9 mouse cellular contexts compared by ENCODE assay signal in genomic region chr13:56703871-56704321, GRCm38 (mm10). TPM values are rescaled to one million over a fixed set of nuclear protein-coding genes. Genes with fewer than 3 reads are reported as not detected.
A peak's percentile ranks its signal among the peaks of the same experiment; 100 is the strongest.
DNase-seq lines count a peak whose midpoint lies in the region; ATAC-seq and TF ChIP-seq lines count a peak whose summit lies in the region.
"Had no signal": no experiment of that assay in that cellular context is flagged by ENCODE, and none has a peak within 500 bp of the region (broad histone marks: within the 10 kb centered on the region; RNA-seq: fewer than 3 reads in every experiment).

No protein-coding gene starts in this region.

- peak overlapping the region; percentile 65 for H3K4me2 ChIP-seq in kidney, postnatal 0 days (ENCODE audit: low read length)

- WGBS in bone marrow, adult 2 months: 3% methylated on average over 11 of the region's 11 CpGs
- WGBS in kidney, postnatal 0 days: under 1% methylated on average over 11 of the region's 11 CpGs

- peak overlapping the region; percentile 99 for H3K9ac ChIP-seq in kidney, postnatal 0 days (ENCODE audit: low read depth, low read length)

- H3K4me1 ChIP-seq in bone marrow, adult 2 months (ENCODE audit: control insufficient read depth, insufficient read depth, low read length): peaks cover 4% of the 10 kb centered on the region
- peaks cover 17% of the 10 kb centered on the region for H3K4me1 ChIP-seq in kidney, postnatal 0 days (replicated peaks; ENCODE audit: insufficient read depth, low read length)

- peak; percentile 4 for DNase-seq in spleen, adult 12 weeks (ENCODE audit: low spot score)
- DNase-seq in spleen, adult 18-20 months: no peak
- peak; percentile 83 for DNase-seq in kidney, postnatal 0 days (ENCODE audit: low spot score)
- DNase-seq in mesoderm, embryonic 11.5 days (ENCODE audit: low read depth, low spot score): peak; percentile 55
- no peak for DNase-seq in layer of hippocampus, postnatal 36 days
- DNase-seq in thymus, adult 18-20 months: no peak

- peak; percentile 23 for ATAC-seq in granulocyte monocyte progenitor cell, adult 5-6 weeks (replicated peaks; ENCODE audit: poor library complexity, severe bottlenecking)
- peak; percentile 2; the same call in 1 of the 2 replicates for ATAC-seq in kidney, postnatal 0 days (replicated peaks; ENCODE audit: low FRiP score, low read depth)

- H3K27me3 ChIP-seq in kidney, postnatal 0 days (ENCODE audit: insufficient read depth, low read length): no peaks in the 10 kb centered on the region

- no peak for TF ChIP-seq POLR2A in bone marrow, adult 2 months (IDR thresholded peaks at IDR 0.05; ENCODE audit: borderline replicate concordance, control insufficient read depth, low read depth, low read length)

- 0 out of 2 replicates have a peak, but pooled peaks cover under 1% of the 10 kb centered on the region for H3K36me3 ChIP-seq in kidney, postnatal 0 days (ENCODE audit: insufficient read depth, low read length)

- peak overlapping the region; percentile 89 for H3K4me3 ChIP-seq in bone marrow, adult 2 months (replicated peaks; ENCODE audit: control insufficient read depth, low read depth, low read length)
- H3K4me3 ChIP-seq in kidney, postnatal 0 days (replicated peaks; ENCODE audit: low read depth, low read length): peak overlapping the region; percentile 75

- TF ChIP-seq CTCF in bone marrow, adult 2 months (IDR thresholded peaks at IDR 0.05; ENCODE audit: control insufficient read depth, insufficient read depth, low read length): no peak
- TF ChIP-seq CTCF in kidney, postnatal 0 days (IDR thresholded peaks at IDR 0.05; ENCODE audit: low read depth): no peak

- no peaks in the 10 kb centered on the region for H3K9me3 ChIP-seq in kidney, postnatal 0 days (replicated peaks; ENCODE audit: low read length)

- H3K27ac ChIP-seq in bone marrow, adult 2 months (ENCODE audit: control insufficient read depth, insufficient read depth, low read depth, low read length, poor library complexity): peak overlapping the region; percentile 87
- peak overlapping the region; percentile 100 for H3K27ac ChIP-seq in kidney, postnatal 0 days

RNA-seq across cellular contexts. Expression of gene Smad5, which starts 1.1 kb away (rescaled TPM):
- 8.2 and 14.8 TPM in 2 replicates for polyA plus RNA-seq in bone marrow, adult 2 months (2011; ENCODE audit: insufficient read depth, insufficient read length, low replicate concordance, missing spikeins)
- 45.7 and 52.0 TPM in 2 replicates for total RNA-seq in granulocyte monocyte progenitor cell, adult 5-6 weeks (2014; fragmentation: Nextera tagmentation)
- total RNA-seq in granulocyte monocyte progenitor cell, adult 5-6 weeks (2017): 27.1 and 28.1 TPM in 2 replicates
- polyA plus RNA-seq in kidney, postnatal 0 days (2015; fragmentation: Nextera tagmentation; extraction: Ambion mirVana): 23.9 and 26.3 TPM in 2 replicates
- total RNA-seq in layer of hippocampus, postnatal 36 days (2021): 10 to 100 TPM; 26.5 to 32.7 TPM

RNA-seq across cellular contexts. Expression of gene Gm45623, which starts 49.7 kb away (rescaled TPM):
- not detected in 2 replicates for polyA plus RNA-seq in bone marrow, adult 2 months (2011; ENCODE audit: insufficient read depth, insufficient read length, low replicate concordance, missing spikeins)
- not detected in 2 replicates for total RNA-seq in granulocyte monocyte progenitor cell, adult 5-6 weeks (2014; fragmentation: Nextera tagmentation)
- not detected in 2 replicates for total RNA-seq in granulocyte monocyte progenitor cell, adult 5-6 weeks (2017)
- polyA plus RNA-seq in kidney, postnatal 0 days (2015; fragmentation: Nextera tagmentation; extraction: Ambion mirVana): not detected in 2 replicates
- total RNA-seq in layer of hippocampus, postnatal 36 days (2021): 1 to 10 TPM in 1 of 2 experiments, under 1 TPM in 1; 0.96 to 1.0 TPM
- total RNA-seq: heart, adult 18-20 months had no signal

Comparison
In these comparisons a context has a peak if more than half of its experiments do, and no peak if none do; other contexts are left out.
1. DNase-seq: peak in spleen, adult 12 weeks (single experiment), kidney, postnatal 0 days (single experiment) and mesoderm, embryonic 11.5 days (single experiment); none in spleen, adult 18-20 months (0 of 2), layer of hippocampus, postnatal 36 days (0 of 2) and thymus, adult 18-20 months (0 of 2).